Mouse (Mus musculus) skeletal muscle tissue, adult 2 months (tissue): ENCODE results near the gene Fxyd2.

Source experiments
- DNase-seq: peaks from one replicate; pipeline ENCODE4 v3.0.0-alpha.2; 2012; ENCODE audit warnings: low read depth, low spot score

Gene Fxyd2

GRCm38 (mm10) chr9:45389596-45389995 lies 9.9 kb upstream of the Fxyd2 start:
- DNase-seq = no peak

- DNase-seq = no peak
These were observed 8.2 kb upstream of the Fxyd2 start for GRCm38 (mm10) chr9:45391299-45391698.

GRCm38 (mm10) chr9:45395218-45395617 lies 4.3 kb upstream of the Fxyd2 start:
- DNase-seq = no peak

- no peak for DNase-seq
These were observed 3.7 kb upstream of the Fxyd2 start for GRCm38 (mm10) chr9:45395796-45396195.

- DNase-seq = peak; percentile 31
These were observed 1.1 kb upstream of the Fxyd2 start for GRCm38 (mm10) chr9:45398336-45398735.

GRCm38 (mm10) chr9:45401851-45402250 lies 2.4 kb downstream of the Fxyd2 start:
- DNase-seq = no peak

- no peak for DNase-seq
These were observed 3.5 kb downstream of the Fxyd2 start for GRCm38 (mm10) chr9:45402957-45403356.

GRCm38 (mm10) chr9:45405694-45406093 lies 6.2 kb downstream of the Fxyd2 start:
- peak; percentile 34 for DNase-seq

GRCm38 (mm10) chr9:45406808-45407207 lies 7.3 kb downstream of the Fxyd2 start:
- DNase-seq = no peak

- peak; percentile 64 for DNase-seq
These were observed 8.5 kb downstream of the Fxyd2 start for GRCm38 (mm10) chr9:45407706-45408675.

GRCm38 (mm10) chr9:45410193-45410592 lies 10.7 kb downstream of the Fxyd2 start:
- DNase-seq = no peak

- DNase-seq = no peak
These were observed 11.1 kb downstream of the Fxyd2 start for GRCm38 (mm10) chr9:45410614-45411013.

- no peak for DNase-seq
These were observed 11.6 kb downstream of the Fxyd2 start for GRCm38 (mm10) chr9:45411111-45411510.

GRCm38 (mm10) chr9:45411803-45412202 lies 12.3 kb downstream of the Fxyd2 start:
- DNase-seq = no peak

- peak; percentile 44 for DNase-seq
These were observed 12.8 kb downstream of the Fxyd2 start for GRCm38 (mm10) chr9:45412287-45412686.

GRCm38 (mm10) chr9:45412700-45413477 lies 13.4 kb downstream of the Fxyd2 start:
- DNase-seq = no peak

GRCm38 (mm10) chr9:45413478-45414140 lies 14.1 kb downstream of the Fxyd2 start:
- DNase-seq = no peak

GRCm38 (mm10) chr9:45415912-45416311 lies 16.4 kb downstream of the Fxyd2 start:
- DNase-seq = no peak

- peak; percentile 25 for DNase-seq
These were observed 17.8 kb downstream of the Fxyd2 start for GRCm38 (mm10) chr9:45417245-45417644.

- no peak for DNase-seq
These were observed 18.8 kb downstream of the Fxyd2 start for GRCm38 (mm10) chr9:45418252-45418651.

- no peak for DNase-seq
These were observed 21.7 kb downstream of the Fxyd2 start for GRCm38 (mm10) chr9:45421209-45421608.

- DNase-seq = no peak
These were observed 23.4 kb downstream of the Fxyd2 start for GRCm38 (mm10) chr9:45422761-45423298.
